Mouse (Mus musculus) neural tube, embryonic 12.5 days (tissue): ENCODE results near the gene Rnf150. TPM values are rescaled to one million over a fixed set of nuclear protein-coding genes. Genes with fewer than 3 reads are reported as not detected.
A peak's percentile ranks its signal among the peaks of the same experiment; 100 is the strongest.

Source experiments
- ATAC-seq: fragments of 200-750 bp; cut with Nextera tagmentation; 2 replicates; pipeline ENCODE4 v1.8.0; 2017; ENCODE audit warnings: low read depth, mild to moderate bottlenecking, moderate TSS enrichment, moderate library complexity; ENCODE audit not compliant: low FRiP score
- H3K27ac ChIP-seq: fragments of 300-500 bp; sonication (generic); 2 replicates; pipeline ENCODE4 v1.5.1; 2016
- H3K27me3 ChIP-seq: fragments of 300-500 bp; sonication (generic); replicated peaks from 2 replicates; pipeline ENCODE4 v1.6.1; 2016; ENCODE audit warnings: mild to moderate bottlenecking
- H3K36me3 ChIP-seq: fragments of 300-500 bp; sonication (generic); 2 replicates; pipeline ENCODE4 v1.6.1; 2016; ENCODE audit warnings: mild to moderate bottlenecking
- H3K4me1 ChIP-seq: fragments of 300-500 bp; sonication (generic); 2 replicates; pipeline ENCODE4 v1.6.1; 2016
- H3K4me2 ChIP-seq: fragments of 300-500 bp; sonication (generic); replicated peaks from 2 replicates; pipeline ENCODE4 v1.6.1; 2016; ENCODE audit warnings: mild to moderate bottlenecking
- H3K4me3 ChIP-seq: fragments of 300-500 bp; sonication (generic); 2 replicates; pipeline ENCODE4 v1.5.1; 2016
- H3K9ac ChIP-seq: fragments of 300-500 bp; sonication (generic); 2 replicates; pipeline ENCODE4 v1.6.1; 2016; ENCODE audit warnings: mild to moderate bottlenecking
- H3K9me3 ChIP-seq: fragments of 300-500 bp; sonication (generic); 2 replicates; pipeline ENCODE4 v1.6.1; 2016; ENCODE audit warnings: mild to moderate bottlenecking
- WGBS: fragments of 180-500 bp; shearing (Covaris S2); methylation state at CpG from one replicate; pipeline ENCODE4 v1.1.7; 2016; 5-methylcytosine and 5-hydroxymethylcytosine counted together
- polyA plus RNA-seq: library from polyadenylated mRNA; unstranded; fragments of >200 nt; fragmentation: Nextera tagmentation; extraction: Ambion mirVana; gene quantifications from 2 replicates; pipeline ENCODE4 v1.2.1, GENCODE M21; 2016

Gene Rnf150
- polyA plus RNA-seq, 1 experiment from 2014 or later: 2.5 TPM

DNA sequence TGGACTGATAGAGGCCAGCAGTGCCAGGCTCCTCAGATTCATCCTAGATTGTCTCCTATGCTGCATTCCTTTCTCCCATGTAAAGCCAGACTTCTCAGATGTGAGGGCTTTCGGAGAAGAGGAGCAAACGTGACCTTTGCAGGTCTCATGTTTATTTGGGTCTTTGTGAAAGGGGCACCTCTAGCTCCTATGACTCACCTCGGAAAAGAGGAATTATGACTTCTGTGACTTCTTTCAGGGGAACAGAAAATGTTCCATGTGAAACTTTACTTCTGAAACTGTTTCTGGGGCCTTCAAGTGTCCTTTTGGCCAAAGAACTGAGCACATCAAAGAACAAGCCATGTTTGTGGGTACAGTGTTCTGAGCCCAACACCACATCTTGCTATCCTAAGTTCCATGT lies 133.7 kb downstream of the Rnf150 start:
- no peaks in the 10 kb centered on the region for H3K36me3 ChIP-seq
- no peaks in the 10 kb centered on the region for H3K9me3 ChIP-seq
- H3K27me3 ChIP-seq: no peaks in the 10 kb centered on the region
- ATAC-seq: no peak
- no peak overlapping the region for H3K27ac ChIP-seq
- no peaks in the 10 kb centered on the region for H3K4me1 ChIP-seq
- WGBS: 84% methylated on average over 3 of the region's 3 CpGs
- H3K9ac ChIP-seq: no peak overlapping the region
- no peak overlapping the region for H3K4me2 ChIP-seq
- no peak overlapping the region for H3K4me3 ChIP-seq

DNA sequence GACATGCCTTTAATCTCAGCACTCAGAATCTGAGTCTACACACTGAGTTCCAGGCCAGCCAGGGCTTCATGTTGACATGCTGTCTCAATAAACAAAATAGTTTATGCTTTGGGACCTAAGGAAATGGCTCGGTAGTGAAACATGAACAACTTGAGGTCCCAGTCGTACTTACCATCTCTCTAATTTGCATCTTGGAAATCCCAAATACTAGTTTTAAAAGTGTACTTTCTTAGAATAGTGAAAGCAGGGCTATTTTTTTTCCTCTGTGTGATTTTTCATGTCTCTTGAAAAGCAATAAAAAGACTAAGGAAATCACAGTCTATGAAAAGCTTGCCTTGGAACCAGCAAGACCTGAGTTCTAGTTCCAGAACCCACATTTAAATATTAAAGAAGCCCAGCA lies 135.6 kb downstream of the Rnf150 start:
- Histone ChIP-seq H3K27me3 (no peaks in the 10 kb centered on the region), H3K4me1 (no peaks in the 10 kb centered on the region), H3K36me3 (no peaks in the 10 kb centered on the region), H3K9me3 (no peaks in the 10 kb centered on the region), H3K27ac (no peak overlapping the region), H3K9ac (no peak overlapping the region), H3K4me3 (no peak overlapping the region), H3K4me2 (no peak overlapping the region)
- WGBS: 82% methylated on average over 2 of the region's 2 CpGs
- no peak for ATAC-seq

DNA sequence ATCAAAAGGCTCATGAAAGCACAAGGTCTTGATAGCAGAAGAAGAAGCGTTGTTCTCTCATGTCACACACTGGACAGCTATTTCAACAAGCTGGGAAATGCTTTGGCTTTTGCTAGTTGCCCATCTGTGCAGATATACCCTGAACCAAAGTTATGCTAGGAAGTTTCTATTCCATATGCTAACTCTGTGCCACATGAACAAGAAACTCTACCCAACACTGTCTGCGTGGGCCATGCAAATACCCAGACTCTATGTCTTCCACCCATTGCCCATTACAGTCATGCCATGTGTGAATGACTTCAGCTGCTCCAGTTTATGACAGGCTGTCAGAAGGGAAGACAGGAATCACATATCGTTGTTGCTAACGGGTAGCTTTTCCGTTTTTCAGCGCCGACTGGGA lies 140.0 kb downstream of the Rnf150 start:
- WGBS: 94% methylated on average over 7 of the region's 7 CpGs
- no peak overlapping the region for H3K9ac ChIP-seq
- H3K4me1 ChIP-seq: no peaks in the 10 kb centered on the region
- no peak for ATAC-seq
- no peak overlapping the region for H3K4me2 ChIP-seq
- no peaks in the 10 kb centered on the region for H3K27me3 ChIP-seq
- H3K4me3 ChIP-seq: no peak overlapping the region
- H3K9me3 ChIP-seq: no peaks in the 10 kb centered on the region
- H3K27ac ChIP-seq: no peak overlapping the region
- H3K36me3 ChIP-seq: no peaks in the 10 kb centered on the region

DNA sequence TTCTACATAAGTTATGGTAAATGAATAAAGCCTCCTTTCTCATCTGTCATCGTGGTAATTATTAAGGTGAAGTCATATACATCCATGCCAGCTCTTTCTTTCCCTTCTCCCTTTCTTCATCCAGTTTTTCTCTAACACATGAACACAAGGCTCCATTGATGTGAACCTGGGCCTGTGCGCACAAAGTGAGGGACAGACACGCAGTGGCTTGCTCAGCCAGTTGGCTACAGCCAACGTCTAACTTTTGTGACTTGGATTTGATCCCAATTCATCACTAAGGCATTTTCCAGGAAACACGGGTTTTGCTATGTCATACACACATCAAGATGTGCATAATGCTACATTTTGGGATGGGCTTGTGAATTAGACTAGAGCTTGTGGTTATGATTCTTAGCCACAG lies 146.3 kb downstream of the Rnf150 start:
- no peaks in the 10 kb centered on the region for H3K36me3 ChIP-seq
- no peak overlapping the region for H3K4me3 ChIP-seq
- ATAC-seq: no peak
- 0 out of 2 replicates have a peak, but pooled peaks cover 4% of the 10 kb centered on the region for H3K4me1 ChIP-seq
- no peak overlapping the region for H3K9ac ChIP-seq
- H3K27me3 ChIP-seq: no peaks in the 10 kb centered on the region
- 91% methylated on average over 5 of the region's 5 CpGs for WGBS
- H3K9me3 ChIP-seq: no peaks in the 10 kb centered on the region
- no peak overlapping the region for H3K27ac ChIP-seq
- no peak overlapping the region for H3K4me2 ChIP-seq

DNA sequence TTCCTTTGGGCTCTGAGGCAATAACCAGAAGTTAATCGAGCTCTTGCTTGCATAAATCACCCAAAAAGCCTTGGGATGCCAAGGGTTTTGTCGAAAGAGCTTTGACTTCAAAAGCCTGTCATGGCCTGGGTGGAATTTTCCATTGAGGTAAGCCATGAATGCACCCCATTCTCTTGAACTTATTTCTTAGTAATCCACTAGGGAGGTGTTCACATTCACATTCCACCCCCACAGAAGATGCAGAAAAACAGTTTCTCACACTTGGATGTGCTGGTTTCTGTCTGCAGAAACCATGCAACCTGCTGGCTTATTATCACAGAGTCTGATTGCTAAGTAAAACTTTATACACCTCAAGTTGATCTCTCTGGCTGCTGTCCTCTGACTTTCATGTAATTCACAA lies 148.1 kb downstream of the Rnf150 start:
- Histone ChIP-seq H3K9ac (no peak overlapping the region), H3K36me3 (no peaks in the 10 kb centered on the region), H3K4me3 (no peak overlapping the region), H3K4me1 (0 out of 2 replicates have a peak, but pooled peaks cover 4% of the 10 kb centered on the region), H3K27ac (no peak overlapping the region), H3K27me3 (no peaks in the 10 kb centered on the region), H3K9me3 (no peaks in the 10 kb centered on the region), H3K4me2 (no peak overlapping the region)
- 37% methylated on average over 2 of the region's 2 CpGs for WGBS
- ATAC-seq: no peak

DNA sequence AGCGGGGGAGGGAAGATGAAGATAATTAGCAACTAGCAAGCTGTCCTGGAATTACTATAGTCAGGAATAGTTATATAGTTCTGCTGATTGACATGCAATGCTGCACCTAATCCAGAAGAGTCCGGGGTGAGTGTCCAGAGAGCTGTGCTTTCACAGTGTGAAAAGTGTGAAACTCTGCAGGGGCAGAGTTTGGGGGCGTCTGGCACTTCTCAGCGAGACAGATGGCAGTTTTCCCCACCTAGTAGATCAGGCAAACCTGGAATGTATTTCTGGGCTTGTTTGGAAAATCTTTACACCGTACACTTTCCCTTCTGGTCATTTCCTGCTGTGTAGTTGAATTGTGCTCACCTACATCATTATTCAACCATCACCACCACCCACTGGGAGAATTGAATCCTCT lies 148.6 kb downstream of the Rnf150 start:
- no peak for ATAC-seq

DNA sequence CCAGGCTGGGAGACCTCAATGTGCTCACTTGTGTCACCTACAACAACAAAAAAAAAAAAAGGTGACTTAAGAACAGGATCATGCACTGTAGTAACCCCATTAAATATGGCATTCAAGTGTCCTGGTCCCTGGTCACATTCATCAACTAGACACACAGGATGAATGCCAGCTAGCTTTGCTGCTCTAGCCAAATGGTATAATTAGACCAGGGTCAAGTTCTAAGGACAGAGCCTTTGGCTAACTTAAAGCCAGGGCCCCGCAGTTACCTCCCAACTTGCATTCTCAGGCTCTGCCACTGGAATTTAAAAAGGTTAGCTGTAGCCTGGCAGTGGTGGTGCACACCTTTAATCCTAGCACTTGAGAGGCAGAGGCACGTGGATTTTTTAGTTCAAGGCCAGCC lies 165.1 kb downstream of the Rnf150 start:
- no peaks in the 10 kb centered on the region for H3K36me3 ChIP-seq
- H3K27me3 ChIP-seq: no peaks in the 10 kb centered on the region
- no peaks in the 10 kb centered on the region for H3K4me1 ChIP-seq
- WGBS: 71% methylated on average over 2 of the region's 2 CpGs
- no peak overlapping the region for H3K27ac ChIP-seq
- H3K4me3 ChIP-seq: no peak overlapping the region
- H3K4me2 ChIP-seq: no peak overlapping the region
- no peak for ATAC-seq
- H3K9ac ChIP-seq: no peak overlapping the region
- no peaks in the 10 kb centered on the region for H3K9me3 ChIP-seq

More for the DNA sequence above, 148.6 kb downstream of the Rnf150 start:
- H3K27me3 ChIP-seq: no peaks in the 10 kb centered on the region
- H3K4me2 ChIP-seq: no peak overlapping the region
- H3K4me3 ChIP-seq: no peak overlapping the region
- H3K36me3 ChIP-seq: no peaks in the 10 kb centered on the region
- WGBS: 55% methylated on average over 5 of the region's 5 CpGs
- no peak overlapping the region for H3K9ac ChIP-seq
- 0 out of 2 replicates have a peak, but pooled peaks cover 4% of the 10 kb centered on the region for H3K4me1 ChIP-seq
- no peaks in the 10 kb centered on the region for H3K9me3 ChIP-seq
- H3K27ac ChIP-seq: no peak overlapping the region

DNA sequence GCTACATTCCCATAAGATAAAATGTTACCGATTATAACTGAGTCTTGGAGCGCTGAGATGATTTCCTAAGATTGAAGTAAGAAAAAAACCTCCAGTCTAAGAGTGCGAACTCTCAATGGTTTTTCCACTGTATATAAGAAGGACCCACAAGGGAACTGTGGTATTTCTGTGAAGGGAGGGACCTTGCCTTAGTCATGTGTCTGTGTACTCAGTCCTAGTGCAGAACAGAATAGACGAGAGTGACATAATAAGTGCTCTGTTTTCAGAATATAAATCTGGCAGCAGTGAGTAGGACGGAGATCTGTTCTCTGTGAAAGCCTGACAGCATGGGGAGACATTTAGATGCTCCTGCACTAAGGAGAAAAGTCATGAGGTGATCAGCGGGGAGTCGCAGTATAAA lies 169.6 kb downstream of the Rnf150 start:
- no peaks in the 10 kb centered on the region for H3K9me3 ChIP-seq
- no peaks in the 10 kb centered on the region for H3K4me1 ChIP-seq
- no peak overlapping the region for H3K9ac ChIP-seq
- H3K4me2 ChIP-seq: no peak overlapping the region
- H3K4me3 ChIP-seq: no peak overlapping the region
- no peaks in the 10 kb centered on the region for H3K36me3 ChIP-seq
- ATAC-seq: peak; percentile 48; the same call in 1 of the 2 replicates
- no peak overlapping the region for H3K27ac ChIP-seq
- no peaks in the 10 kb centered on the region for H3K27me3 ChIP-seq
- 53% methylated on average over 7 of the region's 7 CpGs for WGBS

GRCm38 (mm10) chr8:83035141-83035540 lies 172.0 kb downstream of the Rnf150 start:
- H3K9me3 ChIP-seq: no peaks in the 10 kb centered on the region
- no peak for ATAC-seq
- WGBS: 93% methylated on average over 5 of the region's 5 CpGs
- no peaks in the 10 kb centered on the region for H3K4me1 ChIP-seq
- H3K4me2 ChIP-seq: no peak overlapping the region
- no peaks in the 10 kb centered on the region for H3K27me3 ChIP-seq
- no peak overlapping the region for H3K27ac ChIP-seq
- no peaks in the 10 kb centered on the region for H3K36me3 ChIP-seq
- no peak overlapping the region for H3K4me3 ChIP-seq
- H3K9ac ChIP-seq: no peak overlapping the region

DNA sequence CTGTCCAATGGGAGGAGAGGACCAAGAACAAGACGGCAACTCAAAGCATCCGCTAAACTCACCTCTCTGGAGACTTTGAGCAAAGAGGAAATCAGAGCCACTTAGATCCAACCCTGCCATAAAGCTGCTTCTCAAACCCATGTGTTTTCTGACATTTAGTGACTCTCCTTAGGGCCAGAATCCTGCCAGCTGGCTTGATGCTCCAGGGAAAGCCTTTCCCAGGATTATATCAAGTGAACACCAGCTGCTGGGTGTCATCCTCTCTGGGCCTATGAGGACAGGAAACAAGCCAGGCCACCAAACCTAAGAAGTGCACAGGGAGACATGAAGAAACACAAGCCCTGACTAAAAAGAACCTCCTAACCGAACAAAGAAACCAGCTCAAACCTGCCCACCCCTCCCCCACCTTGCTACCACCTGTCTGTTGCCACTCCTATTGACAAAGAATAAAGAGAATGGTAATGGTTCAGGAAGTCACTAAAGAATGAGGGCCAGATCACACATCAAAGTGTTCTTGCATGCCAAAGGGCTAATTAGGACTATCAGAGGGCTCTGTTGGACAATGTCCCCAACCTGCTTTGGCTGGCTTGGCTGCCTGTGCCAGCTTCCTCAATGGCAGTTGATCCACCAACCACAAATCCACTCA lies 173.5 kb downstream of the Rnf150 start:
- H3K27ac ChIP-seq: no peak overlapping the region
- no peaks in the 10 kb centered on the region for H3K36me3 ChIP-seq
- no peak overlapping the region for H3K4me3 ChIP-seq
- WGBS: 71% methylated on average over 3 of the region's 3 CpGs
- H3K27me3 ChIP-seq: no peaks in the 10 kb centered on the region
- H3K9ac ChIP-seq: no peak overlapping the region
- no peaks in the 10 kb centered on the region for H3K9me3 ChIP-seq
- H3K4me2 ChIP-seq: no peak overlapping the region
- no peaks in the 10 kb centered on the region for H3K4me1 ChIP-seq
- no peak for ATAC-seq

DNA sequence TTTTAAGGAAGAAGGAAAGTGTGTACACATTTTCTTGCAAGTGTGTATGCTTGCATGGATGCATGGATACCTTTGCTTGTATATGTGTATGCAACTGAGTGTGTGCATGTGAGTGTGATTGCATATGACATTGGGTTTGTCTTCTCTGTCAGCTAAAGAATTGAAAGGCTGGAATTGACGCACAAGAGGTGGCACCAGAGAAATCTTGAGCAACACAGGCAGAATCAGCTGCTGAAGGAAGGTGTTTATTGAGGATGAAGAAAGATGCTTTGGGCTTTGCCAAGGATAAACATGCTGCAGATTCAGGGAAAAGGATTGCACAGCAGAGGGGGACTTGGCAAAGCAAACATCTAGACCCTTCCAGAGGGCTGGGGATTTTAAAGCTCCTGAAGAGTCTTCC lies 174.2 kb downstream of the Rnf150 start:
- Histone ChIP-seq H3K9me3 (no peaks in the 10 kb centered on the region), H3K4me3 (no peak overlapping the region), H3K36me3 (no peaks in the 10 kb centered on the region), H3K9ac (no peak overlapping the region), H3K4me2 (no peak overlapping the region), H3K27me3 (no peaks in the 10 kb centered on the region), H3K27ac (no peak overlapping the region), H3K4me1 (no peaks in the 10 kb centered on the region)
- 93% methylated on average over 1 of the region's 1 CpGs for WGBS
- ATAC-seq: no peak

DNA sequence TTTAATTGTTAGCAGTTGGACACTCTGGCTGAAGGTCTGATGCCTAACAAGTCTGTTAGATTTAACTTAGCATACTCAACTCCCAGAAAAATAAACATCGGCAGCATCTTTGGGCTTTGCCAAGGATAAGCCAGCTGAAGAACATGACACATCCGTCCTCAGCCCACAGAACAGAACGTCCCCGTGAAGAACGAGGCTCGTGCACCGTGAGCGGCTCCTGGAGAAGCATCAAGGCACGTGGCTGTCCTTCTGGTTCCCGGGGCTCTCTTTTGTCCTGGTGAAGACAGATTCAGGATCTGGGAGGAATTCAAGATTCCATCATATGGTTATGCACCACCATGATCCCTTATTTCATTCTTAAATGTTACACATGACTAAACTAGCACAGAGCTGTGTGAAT lies 175.4 kb downstream of the Rnf150 start:
- Histone ChIP-seq H3K36me3 (no peaks in the 10 kb centered on the region), H3K4me1 (no peaks in the 10 kb centered on the region), H3K9ac (no peak overlapping the region), H3K27me3 (no peaks in the 10 kb centered on the region), H3K27ac (no peak overlapping the region), H3K9me3 (no peaks in the 10 kb centered on the region), H3K4me3 (no peak overlapping the region), H3K4me2 (no peak overlapping the region)
- 94% methylated on average over 10 of the region's 10 CpGs for WGBS
- ATAC-seq: no peak

GRCm38 (mm10) chr8:83041440-83041839 lies 178.3 kb downstream of the Rnf150 start:
- Histone ChIP-seq H3K4me3 (no peak overlapping the region), H3K36me3 (no peaks in the 10 kb centered on the region), H3K9me3 (no peaks in the 10 kb centered on the region), H3K27ac (no peak overlapping the region), H3K4me2 (no peak overlapping the region), H3K27me3 (no peaks in the 10 kb centered on the region), H3K9ac (no peak overlapping the region), H3K4me1 (no peaks in the 10 kb centered on the region)
- 88% methylated on average over 4 of the region's 4 CpGs for WGBS
- ATAC-seq: no peak
